Mouse (Mus musculus) bone marrow, adult 2 months (tissue): ENCODE data around the gene Pde1b.

Experiments used
- CTCF ChIP-seq: fragments of 200-500 bp; IDR thresholded peaks from 2 replicates; pipeline ENCODE4 v1.5.1; 2011; ENCODE audit warnings: low read length, control low read depth; ENCODE audit not compliant: control insufficient read depth, insufficient read depth
- POLR2A ChIP-seq: fragments of 200-500 bp; IDR thresholded peaks from 2 replicates; pipeline ENCODE4 v1.6.1; 2011; ENCODE audit warnings: low read depth, mild to moderate bottlenecking, control low read depth, low read length, borderline replicate concordance; ENCODE audit not compliant: control insufficient read depth

DNA sequence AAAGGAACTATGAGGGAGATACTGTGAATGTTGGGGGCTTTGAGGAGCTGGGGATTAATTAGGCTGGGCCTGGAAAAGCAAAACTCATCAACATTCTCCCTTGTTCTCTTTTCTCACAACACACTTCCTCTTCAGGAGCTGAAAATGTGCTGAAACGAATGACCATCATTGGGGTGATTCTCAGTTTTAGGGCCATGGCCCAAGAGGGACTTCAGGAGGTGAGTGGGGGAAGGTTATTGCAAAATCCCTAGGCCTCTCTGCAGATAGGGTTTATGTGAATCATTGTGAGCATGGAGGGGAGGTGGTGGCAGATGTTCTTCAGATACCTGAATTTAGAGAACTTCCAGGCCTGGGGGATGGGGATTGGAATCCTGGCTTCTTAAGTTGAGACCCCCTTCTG is 16.2 kb upstream of the Pde1b start:
- TF ChIP-seq CTCF = no peak
- no peak for TF ChIP-seq POLR2A
